Mouse (Mus musculus) c-Kit-positive CD71-negative TER-119-negative erythroid progenitor cells, embryonic 14.5 days (primary cell): ENCODE measurements at regions not wholly inside any gene's neighbourhood (a gene's known extent, or its start where the extent isn't known, plus 50 kb on each side); places are given as distances from the start of the nearest gene placed in this dataset.

Source experiments
- DNase-seq: peaks from one replicate; pipeline ENCODE4 v3.0.0-alpha.2; 2013; ENCODE audit warnings: low read depth

GRCm38 (mm10) chr1:154117688-154118373 lies 83.2 kb upstream of the Zfp648 start:
- DNase-seq: peak; percentile 25

- peak; percentile 55 for DNase-seq
Observed at GRCm38 (mm10) chr1:154118374-154119004, 82.5 kb upstream of the Zfp648 start.

GRCm38 (mm10) chr1:154119611-154120010 lies 81.4 kb upstream of the Zfp648 start:
- no peak for DNase-seq

- no peak for DNase-seq
Observed at GRCm38 (mm10) chr1:154120693-154121092, 80.3 kb upstream of the Zfp648 start.

- DNase-seq: no peak
Observed at GRCm38 (mm10) chr1:154124981-154125380, 76.0 kb upstream of the Zfp648 start.

GRCm38 (mm10) chr1:154126487-154126886 lies 74.5 kb upstream of the Zfp648 start:
- DNase-seq: no peak

- no peak for DNase-seq
Observed at GRCm38 (mm10) chr1:154139488-154139887, 61.5 kb upstream of the Zfp648 start.

- no peak for DNase-seq
Observed at GRCm38 (mm10) chr1:154143691-154144090, 57.3 kb upstream of the Zfp648 start.

- no peak for DNase-seq
Observed at GRCm38 (mm10) chr1:154147001-154147571, 53.9 kb upstream of the Zfp648 start.

GRCm38 (mm10) chr1:154148948-154149347 lies 52.0 kb upstream of the Zfp648 start:
- no peak for DNase-seq

- DNase-seq: no peak
Observed at GRCm38 (mm10) chr1:154149431-154150143, 51.4 kb upstream of the Zfp648 start.

- no peak for DNase-seq
Observed at GRCm38 (mm10) chr1:154150167-154150851, 50.7 kb upstream of the Zfp648 start.
